Mouse (Mus musculus): ENCODE measurements around the gene Tlcd1. TPM values are rescaled to one million over a fixed set of nuclear protein-coding genes. Genes with fewer than 3 reads are reported as not detected.
A peak's percentile ranks its signal among the peaks of the same experiment; 100 is the strongest.

The Tlcd1 gene
- polyA plus RNA-seq, 1 experiment from 2014 or later = 29.8 TPM

- Histone ChIP-seq H3K4me2 (no peak overlapping the region), H3K27me3 (replicated peaks) (no peaks in the 10 kb centered on the region), H3K4me3 (replicated peaks) (no peak overlapping the region), H3K36me3 (peaks cover 28% of the 10 kb centered on the region), H3K27ac (peak overlapping the region; percentile 73), H3K9me3 (no peaks in the 10 kb centered on the region), H3K9ac (no peak overlapping the region), H3K4me1 (0 out of 2 replicates have a peak, but pooled peaks cover 1% of the 10 kb centered on the region)
- WGBS = 75% methylated on average over 6 of the region's 6 CpGs
- ATAC-seq (ENCODE audit: insufficient read depth, low FRiP score, low read depth) = peak; percentile 43; the same call in 1 of the 2 replicates
Observed at GRCm38 (mm10) chr11:78146707-78147543, 29.6 kb upstream of the Tlcd1 start.

- Histone ChIP-seq H3K27me3 (replicated peaks) (no peaks in the 10 kb centered on the region), H3K9ac (no peak overlapping the region), H3K36me3 (peaks cover 33% of the 10 kb centered on the region), H3K27ac (no peak overlapping the region), H3K4me3 (replicated peaks) (no peak overlapping the region), H3K9me3 (no peaks in the 10 kb centered on the region), H3K4me2 (no peak overlapping the region), H3K4me1 (peaks cover 8% of the 10 kb centered on the region; the same call in 1 of the 2 replicates)
- ATAC-seq (ENCODE audit: insufficient read depth, low FRiP score, low read depth) = no peak
- 36% methylated on average over 1 of the region's 1 CpGs for WGBS
Observed at GRCm38 (mm10) chr11:78151161-78151560, 25.4 kb upstream of the Tlcd1 start.

- peaks cover 8% of the 10 kb centered on the region; the same call in 1 of the 2 replicates for H3K4me1 ChIP-seq
- H3K27me3 ChIP-seq (replicated peaks) = no peaks in the 10 kb centered on the region
- H3K27ac ChIP-seq = peak overlapping the region; percentile 73
- H3K36me3 ChIP-seq = peaks cover 39% of the 10 kb centered on the region
- H3K9ac ChIP-seq = no peak overlapping the region
- H3K9me3 ChIP-seq = no peaks in the 10 kb centered on the region
- 46% methylated on average over 9 of the region's 9 CpGs for WGBS
- H3K4me3 ChIP-seq (replicated peaks) = no peak overlapping the region
- no peak overlapping the region for H3K4me2 ChIP-seq
- ATAC-seq (ENCODE audit: insufficient read depth, low FRiP score, low read depth) = no peak
Observed at GRCm38 (mm10) chr11:78152299-78153231, 23.9 kb upstream of the Tlcd1 start.

GRCm38 (mm10) chr11:78153778-78154177 is 22.7 kb upstream of the Tlcd1 start:
- ATAC-seq (ENCODE audit: insufficient read depth, low FRiP score, low read depth) = no peak
- Histone ChIP-seq H3K4me3 (replicated peaks) (no peak overlapping the region), H3K36me3 (peaks cover 52% of the 10 kb centered on the region), H3K9ac (no peak overlapping the region), H3K4me2 (no peak overlapping the region), H3K27ac (peak overlapping the region; percentile 73; the same call in 1 of the 2 replicates), H3K9me3 (no peaks in the 10 kb centered on the region), H3K4me1 (peaks cover 8% of the 10 kb centered on the region; the same call in 1 of the 2 replicates), H3K27me3 (replicated peaks) (no peaks in the 10 kb centered on the region)
- WGBS = 81% methylated on average over 13 of the region's 13 CpGs

- Histone ChIP-seq H3K4me2 (no peak overlapping the region), H3K27me3 (replicated peaks) (no peaks in the 10 kb centered on the region), H3K9me3 (no peaks in the 10 kb centered on the region), H3K27ac (no peak overlapping the region), H3K4me3 (replicated peaks) (no peak overlapping the region), H3K36me3 (peaks cover 62% of the 10 kb centered on the region), H3K9ac (no peak overlapping the region), H3K4me1 (peaks cover 17% of the 10 kb centered on the region)
- no peak for ATAC-seq (ENCODE audit: insufficient read depth, low FRiP score, low read depth)
- 81% methylated on average over 5 of the region's 5 CpGs for WGBS
Observed at GRCm38 (mm10) chr11:78155674-78156073, 20.8 kb upstream of the Tlcd1 start.

GRCm38 (mm10) chr11:78156156-78156699 is 20.3 kb upstream of the Tlcd1 start:
- peaks cover 62% of the 10 kb centered on the region for H3K36me3 ChIP-seq
- no peak overlapping the region for H3K4me2 ChIP-seq
- no peaks in the 10 kb centered on the region for H3K27me3 ChIP-seq (replicated peaks)
- no peak overlapping the region for H3K27ac ChIP-seq
- no peaks in the 10 kb centered on the region for H3K9me3 ChIP-seq
- 75% methylated on average over 6 of the region's 6 CpGs for WGBS
- peaks cover 20% of the 10 kb centered on the region for H3K4me1 ChIP-seq
- H3K9ac ChIP-seq = no peak overlapping the region
- ATAC-seq (ENCODE audit: insufficient read depth, low FRiP score, low read depth) = no peak
- no peak overlapping the region for H3K4me3 ChIP-seq (replicated peaks)

GRCm38 (mm10) chr11:78159096-78159495 is 17.4 kb upstream of the Tlcd1 start:
- H3K4me3 ChIP-seq (replicated peaks) = no peak overlapping the region
- ATAC-seq (ENCODE audit: insufficient read depth, low FRiP score, low read depth) = 0 out of 2 replicates have a peak, but pooled peaks have one; percentile 34
- H3K9ac ChIP-seq = no peak overlapping the region
- peaks cover 31% of the 10 kb centered on the region for H3K4me1 ChIP-seq
- no peak overlapping the region for H3K4me2 ChIP-seq
- H3K27ac ChIP-seq = no peak overlapping the region
- no peaks in the 10 kb centered on the region for H3K9me3 ChIP-seq
- WGBS = 19% methylated on average over 2 of the region's 2 CpGs
- H3K36me3 ChIP-seq = peaks cover 68% of the 10 kb centered on the region
- no peaks in the 10 kb centered on the region for H3K27me3 ChIP-seq (replicated peaks)

- H3K4me2 ChIP-seq = no peak overlapping the region
- peaks cover 63% of the 10 kb centered on the region for H3K36me3 ChIP-seq
- no peak overlapping the region for H3K4me3 ChIP-seq (replicated peaks)
- no peak for ATAC-seq (ENCODE audit: insufficient read depth, low FRiP score, low read depth)
- no peak overlapping the region for H3K27ac ChIP-seq
- H3K9ac ChIP-seq = no peak overlapping the region
- no peaks in the 10 kb centered on the region for H3K27me3 ChIP-seq (replicated peaks)
- H3K4me1 ChIP-seq = peaks cover 31% of the 10 kb centered on the region
- 75% methylated on average over 7 of the region's 7 CpGs for WGBS
- H3K9me3 ChIP-seq = no peaks in the 10 kb centered on the region
Observed at GRCm38 (mm10) chr11:78159557-78159956, 17.0 kb upstream of the Tlcd1 start.

GRCm38 (mm10) chr11:78160171-78160570 is 16.3 kb upstream of the Tlcd1 start:
- ATAC-seq (ENCODE audit: insufficient read depth, low FRiP score, low read depth) = no peak
- Histone ChIP-seq H3K36me3 (peaks cover 57% of the 10 kb centered on the region), H3K9ac (no peak overlapping the region), H3K27me3 (replicated peaks) (no peaks in the 10 kb centered on the region), H3K4me2 (no peak overlapping the region), H3K4me1 (peaks cover 31% of the 10 kb centered on the region), H3K9me3 (no peaks in the 10 kb centered on the region), H3K27ac (no peak overlapping the region), H3K4me3 (replicated peaks) (no peak overlapping the region)
- WGBS = 79% methylated on average over 18 of the region's 18 CpGs

- WGBS = 88% methylated on average over 3 of the region's 3 CpGs
- Histone ChIP-seq H3K27ac (no peak overlapping the region), H3K4me3 (replicated peaks) (no peak overlapping the region), H3K36me3 (peaks cover 55% of the 10 kb centered on the region), H3K9ac (no peak overlapping the region), H3K27me3 (replicated peaks) (no peaks in the 10 kb centered on the region), H3K4me1 (peaks cover 32% of the 10 kb centered on the region), H3K4me2 (no peak overlapping the region), H3K9me3 (no peaks in the 10 kb centered on the region)
- no peak for ATAC-seq (ENCODE audit: insufficient read depth, low FRiP score, low read depth)
Observed at GRCm38 (mm10) chr11:78160675-78161074, 15.8 kb upstream of the Tlcd1 start.

- Histone ChIP-seq H3K4me2 (no peak overlapping the region), H3K4me3 (replicated peaks) (no peak overlapping the region), H3K27ac (no peak overlapping the region), H3K36me3 (peaks cover 50% of the 10 kb centered on the region), H3K9me3 (no peaks in the 10 kb centered on the region), H3K4me1 (peaks cover 37% of the 10 kb centered on the region), H3K27me3 (replicated peaks) (no peaks in the 10 kb centered on the region), H3K9ac (no peak overlapping the region)
- no peak for ATAC-seq (ENCODE audit: insufficient read depth, low FRiP score, low read depth)
- WGBS = 88% methylated on average over 14 of the region's 14 CpGs
Observed at GRCm38 (mm10) chr11:78161169-78161568, 15.3 kb upstream of the Tlcd1 start.
